8 mouse cellular contexts compared by ENCODE assay signal in the genomic region with DNA sequence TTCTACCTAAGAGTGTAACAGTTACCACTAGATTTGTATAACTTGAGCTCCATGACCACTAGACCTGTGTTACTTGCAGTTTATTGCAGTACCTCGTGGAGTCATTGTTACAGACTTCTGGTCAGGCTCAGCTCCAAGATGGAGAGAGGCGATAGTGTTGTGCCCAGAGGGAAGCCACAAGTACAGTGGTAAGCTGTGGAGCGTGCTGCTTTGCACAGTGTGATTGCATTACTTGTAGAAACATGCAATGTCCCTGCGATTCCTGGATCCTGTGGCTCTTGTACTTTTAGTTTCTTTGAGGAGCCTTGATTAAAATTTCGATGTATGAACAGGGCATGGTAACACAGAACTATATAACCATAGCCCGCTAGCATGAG. TPM values are rescaled to one million over a fixed set of nuclear protein-coding genes. Genes with fewer than 3 reads are reported as not detected.
DNase-seq lines count a peak whose midpoint lies in the region; ATAC-seq and TF ChIP-seq lines count a peak whose summit lies in the region.
"Had no signal": no experiment of that assay in that cellular context is flagged by ENCODE, and none has a peak within 500 bp of the region (broad histone marks: within the 10 kb centered on the region; RNA-seq: fewer than 3 reads in every experiment).

No protein-coding gene starts in this region.

- TF ChIP-seq POLR2A in spleen, adult 2 months (IDR thresholded peaks at IDR 0.05; ENCODE audit: low read depth, low read length) = no peak
- TF ChIP-seq POLR2A in limb, embryonic 14.5 days (IDR thresholded peaks at IDR 0.05; ENCODE audit: borderline replicate concordance, extremely low read depth, insufficient read depth, insufficient read length) = no peak

- H3K4me1 ChIP-seq in spleen, adult 2 months (ENCODE audit: control insufficient read depth, insufficient read depth, insufficient read length) = peaks cover 6% of the 10 kb centered on the region
- H3K4me1 ChIP-seq in forebrain, postnatal 0 days (ENCODE audit: insufficient read depth) = peaks cover 8% of the 10 kb centered on the region
- H3K4me1 ChIP-seq in limb, embryonic 14.5 days (ENCODE audit: control insufficient read depth, insufficient read depth, low read length) = peaks cover 8% of the 10 kb centered on the region; the same call in 1 of the 2 replicates
- peaks cover 10% of the 10 kb centered on the region for H3K4me1 ChIP-seq in stomach, embryonic 16.5 days (ENCODE audit: control insufficient read depth, insufficient read depth, low read length)

- H3K4me3 ChIP-seq in spleen, adult 2 months (ENCODE audit: extremely low read depth, insufficient read depth, insufficient read length) = peak overlapping the region; percentile 73; the same call in 1 of the 2 replicates
- peak overlapping the region; percentile 70 for H3K4me3 ChIP-seq in forebrain, postnatal 0 days (ENCODE audit: low read depth, low read length)
- peak overlapping the region; percentile 63 for H3K4me3 ChIP-seq in limb, embryonic 14.5 days (replicated peaks; ENCODE audit: low read length)
- H3K4me3 ChIP-seq in stomach, embryonic 16.5 days (replicated peaks; ENCODE audit: low read length) = peak overlapping the region; percentile 67

- H3K9me3 ChIP-seq in forebrain, postnatal 0 days (ENCODE audit: low read length) = no peaks in the 10 kb centered on the region
- H3K9me3 ChIP-seq in limb, embryonic 14.5 days (ENCODE audit: control insufficient read depth, low read length) = no peaks in the 10 kb centered on the region
- no peaks in the 10 kb centered on the region for H3K9me3 ChIP-seq in stomach, embryonic 16.5 days (replicated peaks; ENCODE audit: control insufficient read depth, low read length)

- 78% methylated on average over 6 of the region's 6 CpGs for WGBS in spleen, adult 2 months
- 79% methylated on average over 6 of the region's 6 CpGs for WGBS in forebrain, postnatal 0 days
- WGBS in limb, embryonic 14.5 days = 71% methylated on average over 6 of the region's 6 CpGs
- WGBS in stomach, embryonic 16.5 days = 72% methylated on average over 6 of the region's 6 CpGs

- H3K27me3 ChIP-seq in spleen, adult 2 months (ENCODE audit: control insufficient read depth, insufficient read depth, low read length) = no peaks in the 10 kb centered on the region
- no peaks in the 10 kb centered on the region for H3K27me3 ChIP-seq in forebrain, postnatal 0 days (ENCODE audit: insufficient read depth, low read length)
- no peaks in the 10 kb centered on the region for H3K27me3 ChIP-seq in limb, embryonic 14.5 days (ENCODE audit: control insufficient read depth, insufficient read depth, low read length)
- H3K27me3 ChIP-seq in stomach, embryonic 16.5 days (ENCODE audit: control insufficient read depth, insufficient read depth, low read length) = no peaks in the 10 kb centered on the region

- H3K9ac ChIP-seq in forebrain, postnatal 0 days = peak overlapping the region; percentile 82
- peak overlapping the region; percentile 79 for H3K9ac ChIP-seq in limb, embryonic 14.5 days (ENCODE audit: low read depth, low read length, severe bottlenecking)
- peak overlapping the region; percentile 78 for H3K9ac ChIP-seq in stomach, embryonic 16.5 days (ENCODE audit: low read length)

- H3K27ac ChIP-seq in spleen, adult 2 months (ENCODE audit: insufficient read depth, low read length) = no peak overlapping the region
- no peak overlapping the region for H3K27ac ChIP-seq in forebrain, postnatal 0 days (ENCODE audit: low read depth, low read length)
- no peak overlapping the region for H3K27ac ChIP-seq in limb, embryonic 14.5 days (replicated peaks; ENCODE audit: low read depth, low read length)
- peak overlapping the region; percentile 20; the same call in 1 of the 2 replicates for H3K27ac ChIP-seq in stomach, embryonic 16.5 days (ENCODE audit: low read length)

- peak overlapping the region; percentile 73 for H3K4me2 ChIP-seq in forebrain, postnatal 0 days (ENCODE audit: low read depth)
- H3K4me2 ChIP-seq in limb, embryonic 14.5 days (replicated peaks; ENCODE audit: low read depth, low read length, severe bottlenecking) = peak overlapping the region; percentile 54
- H3K4me2 ChIP-seq in stomach, embryonic 16.5 days (ENCODE audit: low read depth, low read length) = peak overlapping the region; percentile 75

- H3K36me3 ChIP-seq in spleen, adult 2 months (ENCODE audit: control insufficient read depth, insufficient read depth, low read length) = peaks cover 3% of the 10 kb centered on the region
- peaks cover 15% of the 10 kb centered on the region for H3K36me3 ChIP-seq in forebrain, postnatal 0 days (ENCODE audit: insufficient read depth)
- 0 out of 2 replicates have a peak, but pooled peaks cover 5% of the 10 kb centered on the region for H3K36me3 ChIP-seq in limb, embryonic 14.5 days (ENCODE audit: control insufficient read depth, insufficient read depth, low read length)
- no peaks in the 10 kb centered on the region for H3K36me3 ChIP-seq in stomach, embryonic 16.5 days (ENCODE audit: control insufficient read depth, insufficient read depth, low read length)

- ATAC-seq in forebrain, postnatal 0 days = no peak
- ATAC-seq in limb, embryonic 14.5 days (ENCODE audit: low FRiP score, low read depth) = no peak
- ATAC-seq in stomach, embryonic 16.5 days (ENCODE audit: insufficient read depth, low FRiP score) = no peak

- DNase-seq in spleen, adult 2 months (ENCODE audit: low read depth in 1 of 2, low spot score in 2 of 2) = no peak
- DNase-seq in spleen, postnatal 10 days (ENCODE audit: low spot score in 2 of 2) = no peak
- no peak for DNase-seq in forebrain, postnatal 0 days
- no peak for DNase-seq in limb, embryonic 14.5 days (ENCODE audit: low spot score)
- DNase-seq in spleen, adult 18-20 months = no peak
- DNase-seq in embryo, embryonic 10 days (ENCODE audit: low spot score) = no peak

- no peak for TF ChIP-seq CTCF in spleen, adult 2 months (IDR thresholded peaks at IDR 0.05; ENCODE audit: extremely low read depth, insufficient read depth, insufficient read length, insufficient replicate concordance)
- no peak for TF ChIP-seq CTCF in forebrain, postnatal 0 days (IDR thresholded peaks at IDR 0.05; ENCODE audit: low read depth)

RNA-seq across cellular contexts. Expression of a gene that starts 0.9 kb away (rescaled TPM):
- 1.7 and 4.0 TPM in 2 replicates for polyA plus RNA-seq in spleen, adult 2 months (2012; rRNA removed)
- 8.5 and 8.8 TPM in 2 replicates for total RNA-seq in forebrain, postnatal 0 days (2014; rRNA removed)
- 5.3 and 8.2 TPM in 2 replicates for polyA plus RNA-seq in forebrain, postnatal 0 days (2015; fragmentation: Nextera tagmentation; extraction: Ambion mirVana)
- polyA plus RNA-seq in limb, embryonic 14.5 days (2012; rRNA removed) = 5.5 and 5.7 TPM in 2 replicates
- 7.8 and 9.2 TPM in 2 replicates for polyA plus RNA-seq in limb, embryonic 14.5 days (2014; fragmentation: Nextera tagmentation; extraction: Ambion mirVana)
- polyA plus RNA-seq in stomach, embryonic 16.5 days (2015; fragmentation: Nextera tagmentation; extraction: Ambion mirVana) = 5.9 and 7.7 TPM in 2 replicates

RNA-seq across cellular contexts. Expression of a gene that starts 21.0 kb away (rescaled TPM):
- polyA plus RNA-seq in spleen, adult 2 months (2012; rRNA removed) = 2.6 and 2.9 TPM in 2 replicates
- total RNA-seq in forebrain, postnatal 0 days (2014; rRNA removed) = 22.6 and 22.8 TPM in 2 replicates
- 6.2 and 10.2 TPM in 2 replicates for polyA plus RNA-seq in forebrain, postnatal 0 days (2015; fragmentation: Nextera tagmentation; extraction: Ambion mirVana)
- polyA plus RNA-seq in limb, embryonic 14.5 days (2012; rRNA removed) = 12.5 and 16.2 TPM in 2 replicates
- 10.7 and 10.9 TPM in 2 replicates for polyA plus RNA-seq in limb, embryonic 14.5 days (2014; fragmentation: Nextera tagmentation; extraction: Ambion mirVana)
- 9.5 TPM in 2 replicates for polyA plus RNA-seq in stomach, embryonic 16.5 days (2015; fragmentation: Nextera tagmentation; extraction: Ambion mirVana)

RNA-seq across cellular contexts. Expression of a gene that starts 28.9 kb away (rescaled TPM):
- polyA plus RNA-seq in spleen, adult 2 months (2012; rRNA removed) = not detected in 2 replicates
- total RNA-seq in forebrain, postnatal 0 days (2014; rRNA removed) = not detected in 2 replicates
- polyA plus RNA-seq in forebrain, postnatal 0 days (2015; fragmentation: Nextera tagmentation; extraction: Ambion mirVana) = not detected in 2 replicates
- not detected in 2 replicates for polyA plus RNA-seq in limb, embryonic 14.5 days (2012; rRNA removed)
- polyA plus RNA-seq in limb, embryonic 14.5 days (2014; fragmentation: Nextera tagmentation; extraction: Ambion mirVana) = not detected in 2 replicates
- polyA plus RNA-seq in stomach, embryonic 16.5 days (2015; fragmentation: Nextera tagmentation; extraction: Ambion mirVana) = not detected in 2 replicates
- polyA plus RNA-seq: large intestine, adult 2 months had no signal

RNA-seq across cellular contexts. Expression of a gene that starts 36.1 kb away (rescaled TPM):
- polyA plus RNA-seq in spleen, adult 2 months (2012; rRNA removed) = 1.2 and 1.3 TPM in 2 replicates
- total RNA-seq in forebrain, postnatal 0 days (2014; rRNA removed) = 13.0 and 13.2 TPM in 2 replicates
- 4.4 and 7.0 TPM in 2 replicates for polyA plus RNA-seq in forebrain, postnatal 0 days (2015; fragmentation: Nextera tagmentation; extraction: Ambion mirVana)
- polyA plus RNA-seq in limb, embryonic 14.5 days (2012; rRNA removed) = 5.0 and 6.4 TPM in 2 replicates
- 7.4 and 7.7 TPM in 2 replicates for polyA plus RNA-seq in limb, embryonic 14.5 days (2014; fragmentation: Nextera tagmentation; extraction: Ambion mirVana)
- 4.7 and 5.4 TPM in 2 replicates for polyA plus RNA-seq in stomach, embryonic 16.5 days (2015; fragmentation: Nextera tagmentation; extraction: Ambion mirVana)

RNA-seq across cellular contexts. Expression of a gene that starts 38.9 kb away (rescaled TPM):
- polyA plus RNA-seq in spleen, adult 2 months (2012; rRNA removed) = not detected in 2 replicates
- total RNA-seq in forebrain, postnatal 0 days (2014; rRNA removed) = not detected in 2 replicates
- polyA plus RNA-seq in forebrain, postnatal 0 days (2015; fragmentation: Nextera tagmentation; extraction: Ambion mirVana) = not detected in 2 replicates
- polyA plus RNA-seq in limb, embryonic 14.5 days (2012; rRNA removed) = not detected in 2 replicates
- polyA plus RNA-seq in limb, embryonic 14.5 days (2014; fragmentation: Nextera tagmentation; extraction: Ambion mirVana) = not detected in 2 replicates
- not detected in 2 replicates for polyA plus RNA-seq in stomach, embryonic 16.5 days (2015; fragmentation: Nextera tagmentation; extraction: Ambion mirVana)
- polyA plus RNA-seq: large intestine, adult 2 months had no signal
